Comparison of ENCODE assay signal across 12 mouse cellular contexts in genomic region chr6:82073011-82073410, GRCm38 (mm10). TPM values are rescaled to one million over a fixed set of nuclear protein-coding genes. Genes with fewer than 3 reads are reported as not detected.
DNase-seq lines count a peak whose midpoint lies in the region; ATAC-seq lines count a peak whose summit lies in the region.
"Had no signal": no experiment of that assay in that cellular context is flagged by ENCODE, and none has a peak within 500 bp of the region (broad histone marks: within the 10 kb centered on the region; RNA-seq: fewer than 3 reads in every experiment).

No protein-coding gene starts in this region.

- ATAC-seq in kidney, embryonic 14.5 days (ENCODE audit: low FRiP score, low TSS enrichment) = no peak
- ATAC-seq in liver, embryonic 15.5 days (ENCODE audit: insufficient read depth) = peak; percentile 83
- ATAC-seq in erythroblast, adult 5-6 weeks (replicated peaks; ENCODE audit: low FRiP score, poor library complexity, severe bottlenecking) = no peak

- DNase-seq in kidney, adult 11 months = peak; percentile 92
- peak; percentile 75 for DNase-seq in adrenal gland, postnatal 14 days
- DNase-seq in kidney, postnatal 14 days = peak; percentile 87
- DNase-seq in heart, adult 18-20 months = no peak
- DNase-seq in thymus, postnatal 4 days = no peak
- DNase-seq: retina, postnatal 1 day had no signal

- 81% methylated on average over 2 of the region's 2 CpGs for WGBS in kidney, embryonic 14.5 days
- WGBS in liver, embryonic 15.5 days (ENCODE audit: insufficient replicate concordance) = 66% methylated on average over 2 of the region's 2 CpGs

- H3K36me3 ChIP-seq in kidney, embryonic 14.5 days (ENCODE audit: control insufficient read depth, insufficient read depth, low read length) = peaks cover 26% of the 10 kb centered on the region
- no peaks in the 10 kb centered on the region; the same call in 1 of the 2 replicates for H3K36me3 ChIP-seq in liver, embryonic 15.5 days (replicated peaks)
- H3K36me3 ChIP-seq: midbrain, embryonic 12.5 days had no signal

- no peak overlapping the region for H3K4me3 ChIP-seq in kidney, embryonic 14.5 days (ENCODE audit: low read length)
- no peak overlapping the region for H3K4me3 ChIP-seq in liver, embryonic 15.5 days (replicated peaks)
- H3K4me3 ChIP-seq: embryonic facial prominence, embryonic 15.5 days; midbrain, embryonic 12.5 days had no signal

- H3K9me3 ChIP-seq in kidney, embryonic 14.5 days (ENCODE audit: control insufficient read depth, low read length) = no peaks in the 10 kb centered on the region; the same call in 1 of the 2 replicates
- no peaks in the 10 kb centered on the region for H3K9me3 ChIP-seq in liver, embryonic 15.5 days (replicated peaks)
- H3K9me3 ChIP-seq: embryonic facial prominence, embryonic 15.5 days; midbrain, embryonic 12.5 days had no signal

- H3K9ac ChIP-seq in kidney, embryonic 14.5 days (ENCODE audit: low read depth, low read length) = no peak overlapping the region
- H3K9ac ChIP-seq in liver, embryonic 15.5 days = no peak overlapping the region
- H3K9ac ChIP-seq: embryonic facial prominence, embryonic 15.5 days; midbrain, embryonic 12.5 days had no signal

- H3K4me2 ChIP-seq in kidney, embryonic 14.5 days (replicated peaks; ENCODE audit: low read depth, low read length) = no peak overlapping the region
- no peak overlapping the region for H3K4me2 ChIP-seq in liver, embryonic 15.5 days
- H3K4me2 ChIP-seq: embryonic facial prominence, embryonic 15.5 days; midbrain, embryonic 12.5 days had no signal

- H3K4me1 ChIP-seq in kidney, embryonic 14.5 days (ENCODE audit: control insufficient read depth, insufficient read depth, low read length) = no peaks in the 10 kb centered on the region
- H3K4me1 ChIP-seq in liver, embryonic 15.5 days (replicated peaks) = 0 out of 2 replicates have a peak, but pooled peaks cover 2% of the 10 kb centered on the region
- H3K4me1 ChIP-seq: embryonic facial prominence, embryonic 15.5 days; midbrain, embryonic 12.5 days had no signal

- no peak overlapping the region for H3K27ac ChIP-seq in kidney, embryonic 14.5 days (ENCODE audit: low read depth, low read length)
- H3K27ac ChIP-seq in liver, embryonic 15.5 days (replicated peaks) = 0 out of 2 replicates have a peak overlapping the region, but pooled peaks have one; percentile 19
- H3K27ac ChIP-seq: embryonic facial prominence, embryonic 15.5 days; midbrain, embryonic 12.5 days had no signal

- no peaks in the 10 kb centered on the region for H3K27me3 ChIP-seq in kidney, embryonic 14.5 days (ENCODE audit: control insufficient read depth, insufficient read depth, low read length)
- H3K27me3 ChIP-seq in liver, embryonic 15.5 days = no peaks in the 10 kb centered on the region
- H3K27me3 ChIP-seq: embryonic facial prominence, embryonic 15.5 days; midbrain, embryonic 12.5 days had no signal

RNA-seq across cellular contexts. Expression of gene Eva1a, which starts 32.2 kb away (rescaled TPM):
- polyA plus RNA-seq in kidney, embryonic 14.5 days (2014; fragmentation: Nextera tagmentation; extraction: Ambion mirVana) = 37.3 and 45.4 TPM in 2 replicates
- total RNA-seq in adrenal gland, postnatal 14 days (2021) = 3.1 and 6.9 TPM in 2 replicates
- polyA plus RNA-seq in liver, embryonic 15.5 days (2015; fragmentation: Nextera tagmentation; extraction: Ambion mirVana) = 9.8 and 11.0 TPM in 2 replicates
- total RNA-seq in heart, adult 18-20 months (2021) = 1 to 10 TPM; 2.0 to 3.7 TPM
- total RNA-seq in erythroblast, adult 5-6 weeks (2015; ENCODE audit: low replicate concordance) = not detected in 2 replicates
- total RNA-seq in erythroblast, adult 5-6 weeks (2017; ENCODE audit: low replicate concordance) = not detected in 2 replicates
- total RNA-seq: granulocyte monocyte progenitor cell, adult 5-6 weeks had no signal

Comparison
In these comparisons a context has a peak if more than half of its experiments do, and no peak if none do; other contexts are left out.
1. DNase-seq: peak in kidney, adult 11 months (single experiment), adrenal gland, postnatal 14 days (single experiment) and kidney, postnatal 14 days (single experiment); none in heart, adult 18-20 months (0 of 2) and thymus, postnatal 4 days (single experiment).